Mouse (Mus musculus): Measurements from ENCODE around the gene Fam181a. TPM values are rescaled to one million over a fixed set of nuclear protein-coding genes. Genes with fewer than 3 reads are reported as not detected.

Gene Fam181a
- polyA plus RNA-seq, 1 experiment from 2014 or later: 0.20 TPM

- H3K4me3 ChIP-seq: no peak overlapping the region
- H3K36me3 ChIP-seq: no peaks in the 10 kb centered on the region
- 69% methylated on average over 4 of the region's 4 CpGs for WGBS
- peaks cover 20% of the 10 kb centered on the region for H3K4me1 ChIP-seq (replicated peaks)
- ATAC-seq (ENCODE audit: insufficient number of reproducible peaks, low FRiP score): no peak
- no peak overlapping the region for H3K4me2 ChIP-seq
- H3K27ac ChIP-seq (ENCODE audit: poor library complexity, severe bottlenecking): no peak overlapping the region
- H3K9ac ChIP-seq: no peak overlapping the region
- H3K9me3 ChIP-seq (replicated peaks): no peaks in the 10 kb centered on the region
- no peaks in the 10 kb centered on the region for H3K27me3 ChIP-seq (replicated peaks)
Measured at GRCm38 (mm10) chr12:103287276-103287675, 23.5 kb upstream of the Fam181a start.

GRCm38 (mm10) chr12:103292366-103292765 lies 18.4 kb upstream of the Fam181a start:
- H3K4me1 ChIP-seq (replicated peaks): peaks cover 24% of the 10 kb centered on the region
- no peak overlapping the region for H3K4me3 ChIP-seq
- no peaks in the 10 kb centered on the region for H3K36me3 ChIP-seq
- no peak overlapping the region for H3K9ac ChIP-seq
- WGBS: 79% methylated on average over 3 of the region's 3 CpGs
- no peak overlapping the region for H3K4me2 ChIP-seq
- H3K27ac ChIP-seq (ENCODE audit: poor library complexity, severe bottlenecking): no peak overlapping the region
- ATAC-seq (ENCODE audit: insufficient number of reproducible peaks, low FRiP score): no peak
- H3K27me3 ChIP-seq (replicated peaks): no peaks in the 10 kb centered on the region
- no peaks in the 10 kb centered on the region for H3K9me3 ChIP-seq (replicated peaks)

DNA sequence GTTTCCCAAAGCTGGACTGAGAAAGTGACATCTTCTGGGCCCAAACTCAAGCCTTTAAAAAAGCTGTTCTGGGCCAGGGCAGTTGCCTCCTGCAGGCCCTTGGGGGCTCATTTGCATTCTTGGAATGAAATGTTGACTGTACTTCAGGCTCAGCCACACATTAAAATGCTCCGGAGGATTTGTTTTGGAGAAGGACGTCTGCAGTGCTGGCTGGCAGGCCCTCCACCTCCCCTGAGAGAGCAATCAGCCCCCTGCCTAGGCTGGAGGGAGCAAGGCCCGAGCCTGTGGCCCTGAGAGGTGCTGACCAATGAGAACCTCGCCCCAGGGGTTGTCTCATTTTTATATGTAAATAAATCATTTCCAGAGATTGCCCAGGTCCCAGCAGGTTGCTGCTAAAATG lies 14.5 kb upstream of the Fam181a start:
- no peak overlapping the region for H3K27ac ChIP-seq (ENCODE audit: poor library complexity, severe bottlenecking)
- H3K9ac ChIP-seq: no peak overlapping the region
- H3K27me3 ChIP-seq (replicated peaks): peaks cover 15% of the 10 kb centered on the region; the same call in 1 of the 2 replicates
- H3K36me3 ChIP-seq: no peaks in the 10 kb centered on the region
- H3K4me1 ChIP-seq (replicated peaks): peaks cover 10% of the 10 kb centered on the region
- no peak overlapping the region for H3K4me3 ChIP-seq
- no peaks in the 10 kb centered on the region for H3K9me3 ChIP-seq (replicated peaks)
- no peak for ATAC-seq (ENCODE audit: insufficient number of reproducible peaks, low FRiP score)
- 14% methylated on average over 4 of the region's 4 CpGs for WGBS
- H3K4me2 ChIP-seq: no peak overlapping the region

DNA sequence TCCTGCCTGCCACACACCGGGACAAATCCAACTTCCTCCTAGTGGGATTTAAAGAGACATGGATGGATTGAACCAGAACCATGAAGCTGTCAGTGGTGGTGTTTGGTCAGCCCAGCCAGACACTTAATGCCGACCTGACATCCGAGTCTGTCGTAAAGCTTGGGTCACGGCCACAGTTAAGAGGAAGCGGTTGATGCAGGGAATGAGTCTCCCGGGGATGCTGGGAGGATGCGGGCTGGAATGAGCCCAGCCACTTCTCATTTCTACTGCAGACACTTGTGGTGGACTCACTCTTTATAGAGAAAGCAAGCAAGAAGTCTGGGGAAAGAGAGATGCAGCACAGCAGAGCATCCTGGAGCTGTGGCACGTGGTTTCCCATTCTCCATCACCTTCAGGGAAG lies 10.3 kb upstream of the Fam181a start:
- Histone ChIP-seq H3K4me3 (no peak overlapping the region), H3K9ac (no peak overlapping the region), H3K9me3 (replicated peaks) (0 out of 2 replicates have a peak, but pooled peaks cover 4% of the 10 kb centered on the region), H3K4me1 (replicated peaks) (0 out of 2 replicates have a peak, but pooled peaks cover 7% of the 10 kb centered on the region), H3K27ac (ENCODE audit: poor library complexity, severe bottlenecking) (no peak overlapping the region), H3K27me3 (replicated peaks) (peaks cover 15% of the 10 kb centered on the region; the same call in 1 of the 2 replicates), H3K4me2 (no peak overlapping the region), H3K36me3 (no peaks in the 10 kb centered on the region)
- no peak for ATAC-seq (ENCODE audit: insufficient number of reproducible peaks, low FRiP score)
- WGBS: 66% methylated on average over 9 of the region's 9 CpGs

GRCm38 (mm10) chr12:103301645-103302044 lies 9.1 kb upstream of the Fam181a start:
- no peak for ATAC-seq (ENCODE audit: insufficient number of reproducible peaks, low FRiP score)
- Histone ChIP-seq H3K4me3 (no peak overlapping the region), H3K4me2 (no peak overlapping the region), H3K36me3 (no peaks in the 10 kb centered on the region), H3K27me3 (replicated peaks) (peaks cover 15% of the 10 kb centered on the region; the same call in 1 of the 2 replicates), H3K27ac (ENCODE audit: poor library complexity, severe bottlenecking) (no peak overlapping the region), H3K9ac (no peak overlapping the region), H3K9me3 (replicated peaks) (0 out of 2 replicates have a peak, but pooled peaks cover 4% of the 10 kb centered on the region), H3K4me1 (replicated peaks) (0 out of 2 replicates have a peak, but pooled peaks cover 7% of the 10 kb centered on the region)
- WGBS: 47% methylated on average over 2 of the region's 2 CpGs

DNA sequence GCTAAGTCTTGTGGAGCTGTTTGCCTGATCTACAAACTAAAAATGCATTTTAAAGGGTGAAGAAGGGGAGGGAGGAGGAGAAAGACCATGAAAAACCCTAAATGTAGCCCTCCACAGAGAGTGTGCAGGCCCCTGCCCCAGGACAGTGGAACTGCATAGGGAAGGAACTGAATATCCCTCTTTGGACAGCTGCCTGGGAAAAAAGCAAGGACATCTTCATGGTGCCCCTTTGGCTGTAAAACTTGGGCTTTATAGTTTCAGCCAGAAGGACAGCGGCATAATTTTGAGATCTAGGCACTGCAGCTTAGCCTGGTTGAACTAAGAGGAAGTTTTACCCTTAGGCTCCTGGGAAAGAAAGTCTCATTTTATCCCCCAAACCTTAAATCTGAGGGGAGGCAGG lies 7.8 kb upstream of the Fam181a start:
- Histone ChIP-seq H3K36me3 (no peaks in the 10 kb centered on the region), H3K4me2 (no peak overlapping the region), H3K4me1 (replicated peaks) (0 out of 2 replicates have a peak, but pooled peaks cover 7% of the 10 kb centered on the region), H3K27ac (ENCODE audit: poor library complexity, severe bottlenecking) (no peak overlapping the region), H3K27me3 (replicated peaks) (peaks cover 15% of the 10 kb centered on the region; the same call in 1 of the 2 replicates), H3K4me3 (no peak overlapping the region), H3K9me3 (replicated peaks) (0 out of 2 replicates have a peak, but pooled peaks cover 4% of the 10 kb centered on the region), H3K9ac (no peak overlapping the region)
- 96% methylated on average over 1 of the region's 1 CpGs for WGBS
- ATAC-seq (ENCODE audit: insufficient number of reproducible peaks, low FRiP score): no peak

DNA sequence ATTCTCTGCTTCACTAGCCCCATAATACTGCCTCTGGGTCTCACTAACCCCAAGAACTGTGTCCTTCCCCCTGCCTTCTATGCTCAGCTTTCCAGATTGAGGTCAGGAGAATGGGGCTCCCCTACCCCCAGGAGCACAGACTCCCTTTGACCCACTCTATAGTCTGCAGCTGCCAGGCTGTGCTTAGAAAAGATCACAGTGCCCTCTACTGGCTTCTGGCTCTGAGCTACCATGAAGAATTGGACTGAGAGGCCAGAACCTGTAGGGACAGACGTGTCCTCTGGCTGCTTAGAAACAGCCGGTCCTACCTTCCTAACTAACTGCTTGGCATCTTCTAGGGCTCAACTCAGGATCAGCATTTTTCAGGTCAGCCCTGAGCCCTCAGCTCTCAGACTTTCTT lies 4.6 kb upstream of the Fam181a start:
- H3K4me2 ChIP-seq: no peak overlapping the region
- 23% methylated on average over 2 of the region's 2 CpGs for WGBS
- ATAC-seq (ENCODE audit: insufficient number of reproducible peaks, low FRiP score): no peak
- H3K4me1 ChIP-seq (replicated peaks): 0 out of 2 replicates have a peak, but pooled peaks cover 7% of the 10 kb centered on the region
- no peaks in the 10 kb centered on the region for H3K36me3 ChIP-seq
- no peak overlapping the region for H3K9ac ChIP-seq
- no peak overlapping the region for H3K27ac ChIP-seq (ENCODE audit: poor library complexity, severe bottlenecking)
- H3K27me3 ChIP-seq (replicated peaks): no peaks in the 10 kb centered on the region; the same call in 1 of the 2 replicates
- no peak overlapping the region for H3K4me3 ChIP-seq
- H3K9me3 ChIP-seq (replicated peaks): 0 out of 2 replicates have a peak, but pooled peaks cover 11% of the 10 kb centered on the region

- no peak for ATAC-seq (ENCODE audit: insufficient number of reproducible peaks, low FRiP score)
- no peaks in the 10 kb centered on the region for H3K27me3 ChIP-seq (replicated peaks)
- no peak overlapping the region for H3K4me3 ChIP-seq
- 23% methylated on average over 3 of the region's 3 CpGs for WGBS
- H3K36me3 ChIP-seq: no peaks in the 10 kb centered on the region
- H3K27ac ChIP-seq (ENCODE audit: poor library complexity, severe bottlenecking): no peak overlapping the region
- H3K4me1 ChIP-seq (replicated peaks): 0 out of 2 replicates have a peak, but pooled peaks cover 7% of the 10 kb centered on the region
- H3K4me2 ChIP-seq: no peak overlapping the region
- H3K9ac ChIP-seq: no peak overlapping the region
- 0 out of 2 replicates have a peak, but pooled peaks cover 11% of the 10 kb centered on the region for H3K9me3 ChIP-seq (replicated peaks)
Measured at GRCm38 (mm10) chr12:103306720-103307119, 4.1 kb upstream of the Fam181a start.

GRCm38 (mm10) chr12:103311921-103312320 lies 1.1 kb downstream of the Fam181a start:
- Histone ChIP-seq H3K9me3 (replicated peaks) (0 out of 2 replicates have a peak, but pooled peaks cover 8% of the 10 kb centered on the region), H3K27me3 (replicated peaks) (peaks cover 46% of the 10 kb centered on the region), H3K4me2 (no peak overlapping the region), H3K27ac (ENCODE audit: poor library complexity, severe bottlenecking) (no peak overlapping the region), H3K36me3 (no peaks in the 10 kb centered on the region), H3K4me1 (replicated peaks) (peaks cover 19% of the 10 kb centered on the region), H3K9ac (no peak overlapping the region), H3K4me3 (no peak overlapping the region)
- 79% methylated on average over 8 of the region's 8 CpGs for WGBS
- no peak for ATAC-seq (ENCODE audit: insufficient number of reproducible peaks, low FRiP score)

GRCm38 (mm10) chr12:103313274-103313673 lies 2.5 kb downstream of the Fam181a start:
- Histone ChIP-seq H3K36me3 (no peaks in the 10 kb centered on the region), H3K27me3 (replicated peaks) (peaks cover 47% of the 10 kb centered on the region), H3K4me3 (no peak overlapping the region), H3K27ac (ENCODE audit: poor library complexity, severe bottlenecking) (no peak overlapping the region), H3K4me1 (replicated peaks) (peaks cover 24% of the 10 kb centered on the region), H3K9ac (no peak overlapping the region), H3K9me3 (replicated peaks) (0 out of 2 replicates have a peak, but pooled peaks cover 8% of the 10 kb centered on the region), H3K4me2 (no peak overlapping the region)
- no peak for ATAC-seq (ENCODE audit: insufficient number of reproducible peaks, low FRiP score)
- WGBS: 70% methylated on average over 6 of the region's 6 CpGs

DNA sequence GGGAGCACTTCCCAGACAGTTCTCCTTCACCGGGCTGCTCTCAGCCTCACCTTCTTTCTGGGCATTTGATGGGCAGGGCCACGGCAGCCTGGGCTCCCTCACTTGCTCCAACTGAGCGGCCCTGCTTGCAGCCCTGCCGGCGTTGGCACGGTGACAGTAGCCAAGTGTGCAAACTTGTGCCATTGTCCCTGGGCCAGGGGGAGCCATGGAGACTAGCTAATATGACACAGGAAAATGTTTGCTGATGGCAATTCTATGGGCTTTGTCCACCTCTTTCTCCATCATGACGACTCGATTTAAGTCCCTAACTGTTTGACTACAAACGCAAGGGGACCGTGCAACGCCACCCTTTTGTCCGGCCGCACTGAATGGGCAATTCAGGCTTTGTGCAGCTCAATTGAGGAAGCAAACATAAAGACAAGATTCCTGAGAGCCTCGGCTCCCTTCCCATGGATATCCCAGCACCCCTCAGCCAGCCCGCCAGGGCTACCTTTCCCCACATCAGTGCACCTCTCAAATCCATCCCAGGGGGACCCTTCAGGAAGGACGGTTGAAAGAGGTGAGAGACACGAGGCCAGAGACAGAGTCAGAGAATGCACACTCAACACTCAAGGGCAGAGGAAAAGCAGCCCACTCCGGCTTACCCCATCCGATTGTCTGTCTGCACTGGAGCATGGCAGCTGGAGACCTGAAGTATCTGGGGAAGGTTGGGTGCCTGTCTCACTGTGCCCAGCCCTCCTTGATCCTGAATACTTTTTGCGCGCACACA lies 3.3 kb downstream of the Fam181a start:
- peaks cover 47% of the 10 kb centered on the region for H3K27me3 ChIP-seq (replicated peaks)
- no peak overlapping the region for H3K27ac ChIP-seq (ENCODE audit: poor library complexity, severe bottlenecking)
- H3K4me2 ChIP-seq: no peak overlapping the region
- WGBS: 67% methylated on average over 21 of the region's 21 CpGs
- H3K4me1 ChIP-seq (replicated peaks): peaks cover 26% of the 10 kb centered on the region
- H3K4me3 ChIP-seq: no peak overlapping the region
- no peak for ATAC-seq (ENCODE audit: insufficient number of reproducible peaks, low FRiP score)
- 0 out of 2 replicates have a peak, but pooled peaks cover 8% of the 10 kb centered on the region for H3K9me3 ChIP-seq (replicated peaks)
- H3K9ac ChIP-seq: no peak overlapping the region
- no peaks in the 10 kb centered on the region for H3K36me3 ChIP-seq
